Mouse (Mus musculus): ENCODE measurements around the gene Snx17.
"Not testable (repeated sequence)": the region's sequence is repeated elsewhere in the genome, so short reads cannot be mapped to it uniquely, and the experiment has no call there.

Gene Snx17

GRCm38 (mm10) chr5:31196207-31196606 lies 3.2 kb downstream of the Snx17 start:
- CTCF ChIA-PET: no interaction called here

GRCm38 (mm10) chr5:31197072-31197471 lies 4.0 kb downstream of the Snx17 start:
- CTCF ChIA-PET: no interaction called here

GRCm38 (mm10) chr5:31198170-31198569 lies 5.1 kb downstream of the Snx17 start:
- CTCF ChIA-PET: no interaction called here

- CTCF ChIA-PET: no interaction called here
Measured at GRCm38 (mm10) chr5:31198616-31199320, 5.7 kb downstream of the Snx17 start.

GRCm38 (mm10) chr5:31199321-31199892 lies 6.4 kb downstream of the Snx17 start:
- CTCF ChIA-PET: no interaction called here

- CTCF ChIA-PET: no interaction called here
Measured at GRCm38 (mm10) chr5:31199893-31200292, 6.9 kb downstream of the Snx17 start.

- CTCF ChIA-PET: no interaction called here
Measured at GRCm38 (mm10) chr5:31200327-31200768, 7.3 kb downstream of the Snx17 start.

- CTCF ChIA-PET: no interaction called here
Measured at GRCm38 (mm10) chr5:31201042-31201741, 8.2 kb downstream of the Snx17 start.

- CTCF ChIA-PET: no interaction called here
Measured at GRCm38 (mm10) chr5:31201742-31202590, 8.9 kb downstream of the Snx17 start, which contains the start of gene Zfp513. TSS of gene Zfp513 (minus strand) at chr5:31202303.

GRCm38 (mm10) chr5:31202933-31203332 lies 9.9 kb downstream of the Snx17 start:
- CTCF ChIA-PET: no interaction called here

- CTCF ChIA-PET: interaction anchor here (1.1 kb wide), 1 partner anchor 11 kb away, joined by 3 read pairs; no protein-coding TSS in a partner anchor
Measured at GRCm38 (mm10) chr5:31203866-31204265, 10.8 kb downstream of the Snx17 start.

- CTCF ChIA-PET: interaction anchor here (1.1 kb wide), 1 partner anchor 11 kb away, joined by 3 read pairs; no protein-coding TSS in a partner anchor
Measured at GRCm38 (mm10) chr5:31204421-31204820, 11.4 kb downstream of the Snx17 start.

GRCm38 (mm10) chr5:31216554-31216953 lies 23.5 kb downstream of the Snx17 start:
- CTCF ChIA-PET: not testable (repeated sequence)

GRCm38 (mm10) chr5:31218294-31218693 lies 25.3 kb downstream of the Snx17 start:
- CTCF ChIA-PET: interaction anchor here (0.7 to 1.2 kb wide), 3 partner anchors 32 to 509 kb away, joined by 3 read pairs; no protein-coding TSS in a partner anchor

- CTCF ChIA-PET: interaction anchor here (0.6 to 1.2 kb wide), 3 partner anchors 33 to 303 kb away, joined by 3 to 5 read pairs (median 3); no protein-coding TSS in a partner anchor
Measured at GRCm38 (mm10) chr5:31219070-31219469, 26.0 kb downstream of the Snx17 start.

- CTCF ChIA-PET: interaction anchor here (1.2 kb wide), 1 partner anchor 109 kb away, joined by 3 read pairs; no protein-coding TSS in a partner anchor
Measured at GRCm38 (mm10) chr5:31219474-31219873, 26.4 kb downstream of the Snx17 start.

GRCm38 (mm10) chr5:31219911-31220447 lies 27.0 kb downstream of the Snx17 start:
- CTCF ChIA-PET: no interaction called here

GRCm38 (mm10) chr5:31220448-31221303 lies 27.6 kb downstream of the Snx17 start, which contains the start of gene Ppm1g:
TSS of gene Ppm1g (minus strand) at chr5:31220687.
- CTCF ChIA-PET: no interaction called here

GRCm38 (mm10) chr5:31221304-31221945 lies 28.4 kb downstream of the Snx17 start:
- CTCF ChIA-PET: no interaction called here

GRCm38 (mm10) chr5:31222696-31223095 lies 29.7 kb downstream of the Snx17 start:
- CTCF ChIA-PET: no interaction called here

Measured in spleen, embryonic (tissue).